Mouse (Mus musculus): Measurements from ENCODE around the gene Fryl. TPM values are rescaled to one million over a fixed set of nuclear protein-coding genes. Genes with fewer than 3 reads are reported as not detected.

Fryl gene
- total RNA-seq (2014; rRNA removed) (46.9 and 53.6 TPM in 2 replicates), polyA plus RNA-seq (2015; fragmentation: Nextera tagmentation; extraction: Ambion mirVana) (10.8 and 17.7 TPM in 2 replicates)

- WGBS: 1% methylated on average over 44 of the region's 44 CpGs
- Histone ChIP-seq H3K36me3 (ENCODE audit: insufficient read depth) (no peaks in the 10 kb centered on the region), H3K9me3 (ENCODE audit: low read length) (no peaks in the 10 kb centered on the region), H3K27ac (ENCODE audit: low read depth, low read length) (peak within 1 kb of the TSS; percentile 98), H3K4me1 (ENCODE audit: insufficient read depth) (peaks cover 14% of the 10 kb centered on the region), H3K27me3 (ENCODE audit: insufficient read depth, low read length) (no peaks in the 10 kb centered on the region), H3K4me3 (ENCODE audit: low read depth, low read length) (peak within 1 kb of the TSS; percentile 97), H3K9ac (peak within 1 kb of the TSS; percentile 98), H3K4me2 (ENCODE audit: low read depth) (peak within 1 kb of the TSS; percentile 54)
- ATAC-seq: peak; percentile 97
- TF ChIP-seq CTCF (IDR thresholded peaks at IDR 0.05; ENCODE audit: low read depth): no peak
- peak; percentile 99 for DNase-seq
Measured at GRCm38 (mm10) chr5:73256352-73257065, at the start of gene Fryl. Gene Fryl, minus strand, starts transcription at chr5:73256619.

GRCm38 (mm10) chr5:73304507-73304906 lies 48.1 kb upstream of the Fryl start:
- Histone ChIP-seq H3K9ac (no peak overlapping the region), H3K4me1 (ENCODE audit: insufficient read depth) (no peaks in the 10 kb centered on the region), H3K4me2 (ENCODE audit: low read depth) (no peak overlapping the region), H3K27me3 (ENCODE audit: insufficient read depth, low read length) (no peaks in the 10 kb centered on the region), H3K9me3 (ENCODE audit: low read length) (no peaks in the 10 kb centered on the region), H3K4me3 (ENCODE audit: low read depth, low read length) (no peak overlapping the region), H3K27ac (ENCODE audit: low read depth, low read length) (no peak overlapping the region), H3K36me3 (ENCODE audit: insufficient read depth) (peaks cover 73% of the 10 kb centered on the region)
- DNase-seq (no peak), ATAC-seq (no peak)
- WGBS: 77% methylated on average over 12 of the region's 12 CpGs
- no peak for TF ChIP-seq CTCF (IDR thresholded peaks at IDR 0.05; ENCODE audit: low read depth)

DNA sequence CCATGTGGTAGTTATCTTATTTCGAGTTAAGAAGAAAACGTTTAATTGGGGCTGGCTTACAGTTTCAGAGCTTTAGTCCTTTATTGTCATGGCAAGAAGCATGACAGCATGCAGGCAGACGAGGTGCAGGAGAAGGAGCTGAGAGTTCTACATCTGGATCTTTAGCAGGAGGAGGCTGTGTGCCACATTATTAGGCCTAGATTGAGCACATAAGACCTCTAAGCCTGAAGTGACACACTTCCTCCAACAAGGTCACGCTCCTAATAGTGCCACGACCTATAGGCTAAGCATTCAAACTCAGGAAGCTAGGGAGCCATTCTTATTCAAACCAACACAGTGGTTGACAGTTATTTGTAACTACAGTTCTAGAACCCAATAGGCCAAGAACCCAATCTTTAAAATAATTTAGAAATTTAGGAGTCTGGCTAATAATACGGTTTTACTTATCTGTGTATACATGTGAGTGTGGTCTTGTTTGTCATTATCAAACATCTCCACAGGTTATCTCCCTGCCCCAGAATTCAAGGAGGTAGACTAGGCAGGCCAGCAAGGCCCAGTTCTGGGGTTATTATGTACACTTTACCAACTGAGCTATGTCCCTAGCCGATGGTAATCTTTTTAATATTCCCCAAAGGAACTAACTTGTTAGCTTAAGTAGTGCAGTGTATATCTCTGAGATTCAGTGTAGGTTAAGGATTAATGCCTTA lies 45.3 kb upstream of the Fryl start:
- no peaks in the 10 kb centered on the region for H3K4me1 ChIP-seq (ENCODE audit: insufficient read depth)
- H3K9ac ChIP-seq: no peak overlapping the region
- H3K4me2 ChIP-seq (ENCODE audit: low read depth): no peak overlapping the region
- TF ChIP-seq CTCF (IDR thresholded peaks at IDR 0.05; ENCODE audit: low read depth): no peak
- peaks cover 55% of the 10 kb centered on the region for H3K36me3 ChIP-seq (ENCODE audit: insufficient read depth)
- H3K4me3 ChIP-seq (ENCODE audit: low read depth, low read length): no peak overlapping the region
- ATAC-seq (no peak), DNase-seq (no peak)
- 91% methylated on average over 7 of the region's 7 CpGs for WGBS
- no peaks in the 10 kb centered on the region for H3K9me3 ChIP-seq (ENCODE audit: low read length)
- H3K27ac ChIP-seq (ENCODE audit: low read depth, low read length): no peak overlapping the region
- no peaks in the 10 kb centered on the region for H3K27me3 ChIP-seq (ENCODE audit: insufficient read depth, low read length)

DNA sequence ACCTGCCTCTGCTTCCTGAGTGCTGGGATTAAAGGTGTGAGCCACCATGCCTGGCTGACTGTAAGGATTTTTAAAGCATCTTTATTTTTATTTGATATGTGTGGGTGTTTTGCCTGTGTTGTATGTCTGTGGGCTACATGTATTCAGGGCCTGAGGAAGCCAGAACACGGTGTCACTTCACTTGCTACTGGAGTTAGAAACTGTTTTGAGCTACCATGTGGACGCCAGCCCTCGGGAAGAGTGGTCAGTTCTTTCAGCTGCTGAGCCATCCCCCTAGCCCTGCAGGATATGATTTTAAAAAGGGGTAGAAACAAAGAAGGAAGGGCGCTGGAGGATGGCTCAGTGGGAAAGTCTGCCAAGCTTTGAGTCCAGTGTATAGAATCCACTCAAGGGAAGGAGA lies 39.5 kb upstream of the Fryl start:
- no peaks in the 10 kb centered on the region for H3K27me3 ChIP-seq (ENCODE audit: insufficient read depth, low read length)
- no peak overlapping the region for H3K27ac ChIP-seq (ENCODE audit: low read depth, low read length)
- H3K4me2 ChIP-seq (ENCODE audit: low read depth): no peak overlapping the region
- 85% methylated on average over 4 of the region's 4 CpGs for WGBS
- H3K4me3 ChIP-seq (ENCODE audit: low read depth, low read length): no peak overlapping the region
- no peak for ATAC-seq
- no peak for TF ChIP-seq CTCF (IDR thresholded peaks at IDR 0.05; ENCODE audit: low read depth)
- H3K36me3 ChIP-seq (ENCODE audit: insufficient read depth): peaks cover 16% of the 10 kb centered on the region
- no peak overlapping the region for H3K9ac ChIP-seq
- no peaks in the 10 kb centered on the region for H3K9me3 ChIP-seq (ENCODE audit: low read length)
- peaks cover 5% of the 10 kb centered on the region; the same call in 1 of the 2 replicates for H3K4me1 ChIP-seq (ENCODE audit: insufficient read depth)
- DNase-seq: no peak

- Histone ChIP-seq H3K27ac (ENCODE audit: low read depth, low read length) (no peak overlapping the region), H3K4me2 (ENCODE audit: low read depth) (no peak overlapping the region), H3K9ac (no peak overlapping the region), H3K27me3 (ENCODE audit: insufficient read depth, low read length) (no peaks in the 10 kb centered on the region), H3K9me3 (ENCODE audit: low read length) (no peaks in the 10 kb centered on the region), H3K36me3 (ENCODE audit: insufficient read depth) (peaks cover 7% of the 10 kb centered on the region), H3K4me1 (ENCODE audit: insufficient read depth) (peaks cover 5% of the 10 kb centered on the region; the same call in 1 of the 2 replicates), H3K4me3 (ENCODE audit: low read depth, low read length) (no peak overlapping the region)
- DNase-seq: no peak
- WGBS: 97% methylated on average over 7 of the region's 7 CpGs
- TF ChIP-seq CTCF (IDR thresholded peaks at IDR 0.05; ENCODE audit: low read depth): no peak
- no peak for ATAC-seq
Measured at GRCm38 (mm10) chr5:73295016-73295415, 38.6 kb upstream of the Fryl start.

GRCm38 (mm10) chr5:73293458-73293827 lies 37.0 kb upstream of the Fryl start:
- H3K4me2 ChIP-seq (ENCODE audit: low read depth): peak overlapping the region; percentile 51
- peak overlapping the region; percentile 99 for H3K4me3 ChIP-seq (ENCODE audit: low read depth, low read length)
- H3K27ac ChIP-seq (ENCODE audit: low read depth, low read length): peak overlapping the region; percentile 94; the same call in 1 of the 2 replicates
- DNase-seq: peak; percentile 25
- no peaks in the 10 kb centered on the region for H3K9me3 ChIP-seq (ENCODE audit: low read length)
- peak overlapping the region; percentile 98 for H3K9ac ChIP-seq
- no peak for ATAC-seq
- no peaks in the 10 kb centered on the region for H3K27me3 ChIP-seq (ENCODE audit: insufficient read depth, low read length)
- TF ChIP-seq CTCF (IDR thresholded peaks at IDR 0.05; ENCODE audit: low read depth): no peak
- peaks cover 5% of the 10 kb centered on the region; the same call in 1 of the 2 replicates for H3K4me1 ChIP-seq (ENCODE audit: insufficient read depth)
- WGBS: 15% methylated on average over 8 of the region's 8 CpGs
- peaks cover 3% of the 10 kb centered on the region for H3K36me3 ChIP-seq (ENCODE audit: insufficient read depth)
